Mouse (Mus musculus): ENCODE measurements at regions not wholly inside any gene's neighbourhood (a gene's known extent, or its start where the extent isn't known, plus 50 kb on each side); places are given as distances from the start of the nearest gene placed in this dataset.

GRCm38 (mm10) chr19:54244176-54244575, 200.2 kb downstream of the Adra2a start:
- DNase-seq (ENCODE audit: low spot score in 2 of 2): no peak

- no peak for DNase-seq (ENCODE audit: low spot score in 2 of 2)
These were observed 204.4 kb downstream of the Adra2a start for GRCm38 (mm10) chr19:54248256-54248936.

- no peak for DNase-seq (ENCODE audit: low spot score in 2 of 2)
These were observed 208.3 kb downstream of the Adra2a start for GRCm38 (mm10) chr19:54252145-54252664.

GRCm38 (mm10) chr19:54257889-54258288, 213.9 kb downstream of the Adra2a start:
- DNase-seq (ENCODE audit: low spot score in 2 of 2): no peak

- no peak for DNase-seq (ENCODE audit: low spot score in 2 of 2)
These were observed 215.2 kb downstream of the Adra2a start for GRCm38 (mm10) chr19:54259175-54259574.

GRCm38 (mm10) chr19:54277368-54277767, 233.4 kb downstream of the Adra2a start:
- DNase-seq (ENCODE audit: low spot score in 2 of 2): peak; percentile 26 to 63

- no peak for DNase-seq (ENCODE audit: low spot score in 2 of 2)
These were observed 241.5 kb downstream of the Adra2a start for GRCm38 (mm10) chr19:54285481-54285880.

- no peak for DNase-seq (ENCODE audit: low spot score in 2 of 2)
These were observed 253.9 kb downstream of the Adra2a start for GRCm38 (mm10) chr19:54297663-54298388.

GRCm38 (mm10) chr19:54311289-54311688, 267.3 kb downstream of the Adra2a start:
- DNase-seq (ENCODE audit: low spot score in 2 of 2): no peak

GRCm38 (mm10) chr19:54311723-54312122, 267.8 kb downstream of the Adra2a start:
- DNase-seq (ENCODE audit: low spot score in 2 of 2): no peak

- no peak for DNase-seq (ENCODE audit: low spot score in 2 of 2)
These were observed 279.3 kb downstream of the Adra2a start for GRCm38 (mm10) chr19:54323276-54323675.

- no peak for DNase-seq (ENCODE audit: low spot score in 2 of 2)
These were observed 281.0 kb downstream of the Adra2a start for GRCm38 (mm10) chr19:54324991-54325390.

GRCm38 (mm10) chr19:54332140-54332539, 288.2 kb downstream of the Adra2a start:
- DNase-seq (ENCODE audit: low spot score in 2 of 2): no peak

GRCm38 (mm10) chr19:54340778-54341291, 296.9 kb downstream of the Adra2a start:
- DNase-seq (ENCODE audit: low spot score in 2 of 2): no peak

- DNase-seq (ENCODE audit: low spot score in 2 of 2): no peak
These were observed 315.8 kb downstream of the Adra2a start for GRCm38 (mm10) chr19:54359731-54360130.

GRCm38 (mm10) chr19:54360660-54361059, 316.7 kb downstream of the Adra2a start:
- no peak for DNase-seq (ENCODE audit: low spot score in 2 of 2)

- DNase-seq (ENCODE audit: low spot score in 2 of 2): no peak
These were observed 341.1 kb downstream of the Adra2a start for GRCm38 (mm10) chr19:54385101-54385500.

GRCm38 (mm10) chr19:54391406-54391805, 347.5 kb downstream of the Adra2a start:
- DNase-seq (ENCODE audit: low spot score in 2 of 2): no peak

- DNase-seq (ENCODE audit: low spot score in 2 of 2): no peak
These were observed 355.7 kb downstream of the Adra2a start for GRCm38 (mm10) chr19:54399651-54400050.

GRCm38 (mm10) chr19:54407904-54408303, 364.0 kb downstream of the Adra2a start:
- DNase-seq (ENCODE audit: low spot score in 2 of 2): no peak

- DNase-seq (ENCODE audit: low spot score in 2 of 2): no peak
These were observed 385.1 kb downstream of the Adra2a start for GRCm38 (mm10) chr19:54429062-54429461.

- DNase-seq (ENCODE audit: low spot score in 2 of 2): no peak
These were observed 396.8 kb downstream of the Adra2a start for GRCm38 (mm10) chr19:54440713-54441112.
